Mouse (Mus musculus): ENCODE data around the gene Cep57l1. TPM values are rescaled to one million over a fixed set of nuclear protein-coding genes. Genes with fewer than 3 reads are reported as not detected.
"Not testable (repeated sequence)": the region's sequence is repeated elsewhere in the genome, so short reads cannot be mapped to it uniquely, and the experiment has no call there.

Gene Cep57l1
- polyA plus RNA-seq, 1 experiment from 2014 or later: 24.9 TPM

GRCm38 (mm10) chr10:41825996-41826395 lies 16.3 kb upstream of the Cep57l1 start:
- Histone ChIP-seq H3K4me3 (no peak overlapping the region), H3K4me2 (replicated peaks) (no peak overlapping the region), H3K36me3 (no peaks in the 10 kb centered on the region), H3K4me1 (no peaks in the 10 kb centered on the region; the same call in 1 of the 2 replicates), H3K9me3 (no peaks in the 10 kb centered on the region), H3K27me3 (no peaks in the 10 kb centered on the region), H3K27ac (no peak overlapping the region), H3K9ac (no peak overlapping the region)
- 87% methylated on average over 4 of the region's 4 CpGs for WGBS
- no peak for ATAC-seq (ENCODE audit: low FRiP score, low read depth)

- no peak overlapping the region for H3K4me3 ChIP-seq
- WGBS: 86% methylated on average over 10 of the region's 10 CpGs
- no peaks in the 10 kb centered on the region for H3K27me3 ChIP-seq
- H3K36me3 ChIP-seq: no peaks in the 10 kb centered on the region
- H3K9me3 ChIP-seq: no peaks in the 10 kb centered on the region
- H3K4me1 ChIP-seq: no peaks in the 10 kb centered on the region; the same call in 1 of the 2 replicates
- ATAC-seq (ENCODE audit: low FRiP score, low read depth): no peak
- no peak overlapping the region for H3K4me2 ChIP-seq (replicated peaks)
- no peak overlapping the region for H3K27ac ChIP-seq
- no peak overlapping the region for H3K9ac ChIP-seq
Measured at GRCm38 (mm10) chr10:41825041-41825440, 15.4 kb upstream of the Cep57l1 start.

- 72% methylated on average over 4 of the region's 4 CpGs for WGBS
- ATAC-seq (ENCODE audit: low FRiP score, low read depth): no peak
- H3K9ac ChIP-seq: no peak overlapping the region
- no peak overlapping the region for H3K4me2 ChIP-seq (replicated peaks)
- H3K9me3 ChIP-seq: no peaks in the 10 kb centered on the region
- no peaks in the 10 kb centered on the region; the same call in 1 of the 2 replicates for H3K4me1 ChIP-seq
- H3K27me3 ChIP-seq: no peaks in the 10 kb centered on the region
- H3K27ac ChIP-seq: no peak overlapping the region
- no peaks in the 10 kb centered on the region for H3K36me3 ChIP-seq
- H3K4me3 ChIP-seq: no peak overlapping the region
Measured at GRCm38 (mm10) chr10:41823916-41824315, 14.2 kb upstream of the Cep57l1 start.

GRCm38 (mm10) chr10:41823282-41823675 lies 13.6 kb upstream of the Cep57l1 start:
- H3K9me3 ChIP-seq; H3K4me2 ChIP-seq (replicated peaks); ATAC-seq (ENCODE audit: low FRiP score, low read depth); H3K27me3 ChIP-seq; H3K27ac ChIP-seq; H3K4me1 ChIP-seq; H3K9ac ChIP-seq; H3K4me3 ChIP-seq; H3K36me3 ChIP-seq: not testable (repeated sequence)
- WGBS: 91% methylated on average over 4 of the region's 4 CpGs

- no peak for ATAC-seq (ENCODE audit: low FRiP score, low read depth)
- no peaks in the 10 kb centered on the region; the same call in 1 of the 2 replicates for H3K4me1 ChIP-seq
- no peak overlapping the region for H3K4me3 ChIP-seq
- WGBS: 71% methylated on average over 5 of the region's 5 CpGs
- H3K27ac ChIP-seq: no peak overlapping the region
- no peaks in the 10 kb centered on the region for H3K27me3 ChIP-seq
- no peak overlapping the region for H3K4me2 ChIP-seq (replicated peaks)
- no peak overlapping the region for H3K9ac ChIP-seq
- no peaks in the 10 kb centered on the region for H3K9me3 ChIP-seq
- no peaks in the 10 kb centered on the region for H3K36me3 ChIP-seq
Measured at GRCm38 (mm10) chr10:41822573-41823281, 13.1 kb upstream of the Cep57l1 start.

GRCm38 (mm10) chr10:41821171-41821570 lies 11.5 kb upstream of the Cep57l1 start:
- H3K27me3 ChIP-seq: no peaks in the 10 kb centered on the region
- 92% methylated on average over 6 of the region's 6 CpGs for WGBS
- H3K9ac ChIP-seq: no peak overlapping the region
- H3K9me3 ChIP-seq: no peaks in the 10 kb centered on the region
- no peak for ATAC-seq (ENCODE audit: low FRiP score, low read depth)
- no peaks in the 10 kb centered on the region for H3K36me3 ChIP-seq
- H3K4me2 ChIP-seq (replicated peaks): no peak overlapping the region
- H3K4me3 ChIP-seq: no peak overlapping the region
- H3K27ac ChIP-seq: no peak overlapping the region
- H3K4me1 ChIP-seq: no peaks in the 10 kb centered on the region

GRCm38 (mm10) chr10:41820401-41820800 lies 10.7 kb upstream of the Cep57l1 start:
- Histone ChIP-seq H3K9me3 (no peaks in the 10 kb centered on the region), H3K36me3 (no peaks in the 10 kb centered on the region), H3K27ac (no peak overlapping the region), H3K9ac (no peak overlapping the region), H3K4me1 (no peaks in the 10 kb centered on the region), H3K4me2 (replicated peaks) (no peak overlapping the region), H3K27me3 (no peaks in the 10 kb centered on the region), H3K4me3 (no peak overlapping the region)
- ATAC-seq (ENCODE audit: low FRiP score, low read depth): no peak
- 94% methylated on average over 5 of the region's 5 CpGs for WGBS

- Histone ChIP-seq H3K4me2 (replicated peaks) (no peak overlapping the region), H3K27ac (no peak overlapping the region), H3K4me1 (no peaks in the 10 kb centered on the region; the same call in 1 of the 2 replicates), H3K9ac (no peak overlapping the region), H3K27me3 (no peaks in the 10 kb centered on the region), H3K9me3 (no peaks in the 10 kb centered on the region), H3K36me3 (no peaks in the 10 kb centered on the region), H3K4me3 (no peak overlapping the region)
- ATAC-seq (ENCODE audit: low FRiP score, low read depth): no peak
- WGBS: 83% methylated on average over 3 of the region's 3 CpGs
Measured at GRCm38 (mm10) chr10:41819307-41819706, 9.6 kb upstream of the Cep57l1 start.

- not testable (repeated sequence) for H3K9ac ChIP-seq; ATAC-seq (ENCODE audit: low FRiP score, low read depth); H3K36me3 ChIP-seq; H3K27me3 ChIP-seq; H3K9me3 ChIP-seq; H3K27ac ChIP-seq; H3K4me2 ChIP-seq (replicated peaks); H3K4me3 ChIP-seq; H3K4me1 ChIP-seq
- 86% methylated on average over 6 of the region's 6 CpGs for WGBS
Measured at GRCm38 (mm10) chr10:41818733-41819070, 9.0 kb upstream of the Cep57l1 start.

- Histone ChIP-seq H3K4me2 (replicated peaks) (no peak overlapping the region), H3K9ac (no peak overlapping the region), H3K4me1 (peaks cover 8% of the 10 kb centered on the region), H3K27ac (no peak overlapping the region), H3K27me3 (no peaks in the 10 kb centered on the region), H3K9me3 (no peaks in the 10 kb centered on the region), H3K36me3 (no peaks in the 10 kb centered on the region), H3K4me3 (no peak overlapping the region)
- ATAC-seq (ENCODE audit: low FRiP score, low read depth): no peak
- WGBS: 87% methylated on average over 8 of the region's 8 CpGs
Measured at GRCm38 (mm10) chr10:41818036-41818732, 8.5 kb upstream of the Cep57l1 start.

- no peak overlapping the region for H3K4me3 ChIP-seq
- no peak overlapping the region for H3K4me2 ChIP-seq (replicated peaks)
- no peaks in the 10 kb centered on the region for H3K27me3 ChIP-seq
- H3K27ac ChIP-seq: no peak overlapping the region
- no peaks in the 10 kb centered on the region for H3K9me3 ChIP-seq
- H3K36me3 ChIP-seq: no peaks in the 10 kb centered on the region
- WGBS: 82% methylated on average over 5 of the region's 5 CpGs
- ATAC-seq (ENCODE audit: low FRiP score, low read depth): no peak
- peaks cover 22% of the 10 kb centered on the region for H3K4me1 ChIP-seq
- no peak overlapping the region for H3K9ac ChIP-seq
Measured at GRCm38 (mm10) chr10:41816516-41816915, 6.8 kb upstream of the Cep57l1 start.

GRCm38 (mm10) chr10:41814305-41814853 lies 4.7 kb upstream of the Cep57l1 start:
- WGBS: 85% methylated on average over 6 of the region's 6 CpGs
- H3K27ac ChIP-seq: no peak overlapping the region
- no peaks in the 10 kb centered on the region for H3K27me3 ChIP-seq
- no peaks in the 10 kb centered on the region for H3K9me3 ChIP-seq
- peaks cover 24% of the 10 kb centered on the region for H3K4me1 ChIP-seq
- no peaks in the 10 kb centered on the region for H3K36me3 ChIP-seq
- no peak for ATAC-seq (ENCODE audit: low FRiP score, low read depth)
- H3K4me2 ChIP-seq (replicated peaks): no peak overlapping the region
- H3K4me3 ChIP-seq: no peak overlapping the region
- H3K9ac ChIP-seq: no peak overlapping the region
